Mouse (Mus musculus): ENCODE data around the gene Stag1.
"Not testable (repeated sequence)": the region's sequence is repeated elsewhere in the genome, so short reads cannot be mapped to it uniquely, and the experiment has no call there.

Stag1 gene

GRCm38 (mm10) chr9:100679036-100679435 lies 81.4 kb downstream of the Stag1 start:
- DNase-seq (ENCODE audit: extremely low read depth, low read depth, low spot score) = no peak

DNA sequence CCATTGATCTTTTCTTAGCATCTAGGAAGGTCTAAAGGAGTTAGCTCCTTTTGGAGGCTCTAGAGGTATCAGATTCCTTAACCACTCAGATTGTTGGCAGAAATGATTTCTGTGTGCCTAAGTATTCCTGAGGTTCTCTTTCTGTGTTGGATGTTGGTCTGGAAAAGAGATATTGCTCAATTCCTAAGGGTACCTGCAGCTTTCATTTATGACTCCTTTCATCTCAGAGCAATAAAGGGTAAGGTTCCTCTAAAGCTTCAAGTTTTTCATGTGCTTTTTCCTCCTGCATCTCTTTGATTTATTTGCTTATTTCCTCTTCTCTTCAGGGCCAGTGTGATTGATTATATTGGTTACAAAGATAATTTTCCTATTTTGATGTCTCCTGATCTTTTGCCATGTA lies 84.7 kb downstream of the Stag1 start:
- DNase-seq (ENCODE audit: extremely low read depth, low read depth, low spot score) = no peak

DNA sequence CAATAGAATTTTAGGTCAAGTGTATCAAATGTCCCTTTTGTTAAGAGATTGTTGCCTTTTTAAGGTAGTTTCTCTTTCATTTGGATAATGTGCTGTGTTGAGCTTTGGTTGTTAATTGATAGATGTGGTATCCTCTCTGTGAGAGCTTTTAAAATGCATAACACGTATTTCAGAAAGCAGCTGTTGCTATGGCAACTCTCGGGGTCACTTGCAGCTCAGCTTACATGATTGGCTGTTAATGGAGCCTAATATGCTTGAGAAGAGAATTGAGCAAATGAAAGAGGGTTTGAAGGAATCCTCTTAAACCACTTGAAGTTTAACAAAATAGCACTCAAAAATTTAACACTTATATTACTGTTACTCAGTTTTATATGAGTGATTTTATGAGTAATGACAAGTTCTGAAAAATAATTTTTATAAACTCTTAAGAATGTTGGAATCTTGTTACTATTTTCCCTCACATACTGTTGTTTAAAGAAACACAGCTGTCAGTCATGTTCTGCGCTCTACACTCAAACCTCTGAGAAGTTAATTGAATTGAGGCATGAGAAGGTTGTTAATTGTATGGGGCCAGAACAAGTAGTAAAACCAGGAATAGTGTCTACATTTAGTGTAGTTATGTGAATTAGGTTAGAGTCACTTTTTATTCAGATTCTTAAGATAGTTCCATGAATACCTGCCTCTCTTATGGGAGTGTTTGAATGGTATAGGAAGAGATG lies 88.3 kb downstream of the Stag1 start:
- DNase-seq (ENCODE audit: extremely low read depth, low read depth, low spot score) = no peak

DNA sequence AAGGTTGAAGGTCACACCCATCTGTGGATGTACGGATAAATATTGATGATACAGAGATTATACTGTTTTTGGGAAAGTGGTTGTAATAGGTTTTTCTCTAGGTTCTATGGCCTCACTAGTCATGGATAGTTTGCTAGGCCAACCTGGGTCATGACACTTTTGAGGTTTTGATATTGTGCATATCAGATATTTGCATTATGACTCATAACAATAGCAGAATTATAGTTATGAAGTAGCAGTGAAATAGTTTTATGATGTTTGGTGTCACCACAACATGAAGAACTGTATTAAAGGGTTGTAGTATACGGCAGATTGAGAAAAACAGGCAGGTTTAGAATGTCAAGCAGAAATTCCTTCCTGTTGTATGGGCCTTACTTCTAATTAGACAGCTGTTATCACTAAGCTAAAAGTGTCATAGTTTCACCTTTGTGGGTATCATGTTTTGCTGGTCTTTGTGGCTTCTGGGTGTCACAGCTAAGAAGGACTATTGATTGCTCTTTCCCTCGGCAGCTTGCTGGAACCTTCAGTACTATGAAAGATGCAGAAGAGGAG lies 92.2 kb downstream of the Stag1 start:
- DNase-seq (ENCODE audit: extremely low read depth, low read depth, low spot score) = no peak

- DNase-seq (ENCODE audit: extremely low read depth, low read depth, low spot score) = no peak
Measured at GRCm38 (mm10) chr9:100692239-100692638, 94.6 kb downstream of the Stag1 start.

DNA sequence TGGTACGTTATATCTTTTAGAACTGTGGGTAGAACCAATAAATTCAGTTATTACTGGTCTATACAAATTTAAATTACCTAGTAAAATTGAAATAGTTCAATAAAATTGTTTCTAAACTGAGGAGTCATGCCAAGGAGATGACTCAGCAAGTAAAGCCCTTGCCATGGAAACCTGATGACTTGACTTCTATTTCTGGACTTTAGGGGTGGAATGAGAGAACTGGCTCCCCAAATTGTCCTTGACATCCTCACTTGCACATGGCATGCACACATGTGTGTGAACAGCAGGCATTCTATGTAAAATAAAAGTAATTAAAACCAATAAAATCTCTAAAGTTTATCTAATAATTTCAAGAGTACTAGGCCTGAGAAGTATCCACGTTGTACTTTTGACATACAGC lies 98.9 kb downstream of the Stag1 start:
- DNase-seq (ENCODE audit: extremely low read depth, low read depth, low spot score) = no peak

DNA sequence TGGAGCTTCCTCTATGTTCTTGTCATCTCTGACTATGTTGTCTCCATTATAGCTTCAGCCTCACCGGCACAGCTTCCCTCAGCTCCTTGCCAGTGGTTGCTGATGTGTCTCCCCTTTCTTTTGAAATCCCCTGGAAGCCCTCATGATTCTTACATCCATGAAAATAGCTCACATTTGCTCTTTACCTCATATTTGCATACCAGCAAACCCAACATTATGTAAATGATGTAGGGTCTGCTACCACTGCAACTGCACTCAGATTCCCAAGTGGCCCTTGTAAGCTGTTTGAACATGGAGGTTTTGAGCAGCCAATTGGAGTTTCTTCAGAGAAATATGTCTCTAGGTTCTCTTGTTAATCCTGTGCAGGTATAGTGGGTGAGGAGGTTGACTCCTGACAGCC lies 110.0 kb downstream of the Stag1 start:
- no peak for DNase-seq (ENCODE audit: extremely low read depth, low read depth, low spot score)

GRCm38 (mm10) chr9:100711665-100712064 lies 114.1 kb downstream of the Stag1 start:
- DNase-seq (ENCODE audit: extremely low read depth, low read depth, low spot score) = no peak

DNA sequence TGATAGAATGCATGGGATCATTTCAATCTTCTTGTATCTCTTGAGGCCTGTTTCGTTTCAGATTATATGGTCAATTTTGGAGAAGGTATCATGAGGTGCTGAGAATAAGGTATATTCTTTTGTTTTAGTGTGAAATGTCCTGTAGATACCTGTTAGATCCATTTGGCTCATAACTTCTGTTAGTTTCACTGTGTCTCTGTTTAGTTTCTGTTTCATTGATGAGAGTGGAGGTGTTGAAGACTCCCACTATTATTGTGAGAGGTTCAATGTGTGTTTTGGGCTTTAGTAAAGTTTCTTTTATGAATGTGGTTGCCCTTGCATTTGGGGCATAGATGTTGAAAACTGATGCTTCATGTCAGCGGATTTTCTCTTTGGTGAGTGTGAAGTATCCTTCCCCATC lies 127.2 kb downstream of the Stag1 start:
- DNase-seq (ENCODE audit: extremely low read depth, low read depth, low spot score) = not testable (repeated sequence)

DNA sequence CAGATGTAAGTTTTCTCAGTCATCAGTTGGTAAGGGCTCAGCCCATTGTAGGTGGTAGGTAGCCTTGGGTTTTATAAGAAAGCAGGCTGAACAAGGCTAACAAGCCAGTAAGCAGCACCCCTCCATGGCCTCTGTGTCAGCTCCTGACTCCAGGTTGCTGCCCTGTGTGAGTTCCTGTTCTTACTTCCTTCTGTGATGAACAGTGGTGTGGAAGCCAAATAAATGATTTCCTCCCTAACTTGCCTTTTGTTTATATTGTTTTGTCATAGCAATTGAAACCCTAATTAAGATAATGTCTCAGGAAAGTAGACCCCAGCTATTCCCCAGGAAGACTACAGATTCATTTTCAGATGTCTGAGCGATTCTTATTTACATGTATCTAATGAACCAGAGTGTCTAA lies 134.2 kb downstream of the Stag1 start:
- DNase-seq (ENCODE audit: extremely low read depth, low read depth, low spot score) = no peak

GRCm38 (mm10) chr9:100733907-100734440 lies 136.4 kb downstream of the Stag1 start:
- no peak for DNase-seq (ENCODE audit: extremely low read depth, low read depth, low spot score)

GRCm38 (mm10) chr9:100735993-100736645 lies 138.5 kb downstream of the Stag1 start:
- DNase-seq (ENCODE audit: extremely low read depth, low read depth, low spot score) = no peak

GRCm38 (mm10) chr9:100736646-100737031 lies 139.0 kb downstream of the Stag1 start:
- DNase-seq (ENCODE audit: extremely low read depth, low read depth, low spot score) = no peak

DNA sequence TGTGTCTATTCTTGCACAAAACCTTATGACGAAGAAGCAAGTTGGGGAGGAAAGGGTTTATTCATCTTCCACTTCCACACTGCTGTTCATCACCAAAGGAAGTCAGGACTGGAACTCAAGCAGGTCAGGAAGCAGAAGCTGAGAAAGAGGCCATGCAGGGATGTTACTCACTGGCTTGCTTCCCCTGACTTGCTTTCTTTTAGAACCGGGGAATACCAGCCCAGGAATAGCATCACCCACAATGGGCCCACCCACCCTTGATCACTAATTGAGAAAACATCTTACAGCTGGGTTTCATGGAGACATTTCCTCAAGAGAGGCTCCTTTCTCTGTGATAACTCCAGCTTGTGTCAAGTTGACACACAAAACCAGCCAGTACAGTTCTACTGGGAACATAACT lies 179.6 kb downstream of the Stag1 start:
- DNase-seq (ENCODE audit: extremely low read depth, low read depth, low spot score) = not testable (repeated sequence)

DNA sequence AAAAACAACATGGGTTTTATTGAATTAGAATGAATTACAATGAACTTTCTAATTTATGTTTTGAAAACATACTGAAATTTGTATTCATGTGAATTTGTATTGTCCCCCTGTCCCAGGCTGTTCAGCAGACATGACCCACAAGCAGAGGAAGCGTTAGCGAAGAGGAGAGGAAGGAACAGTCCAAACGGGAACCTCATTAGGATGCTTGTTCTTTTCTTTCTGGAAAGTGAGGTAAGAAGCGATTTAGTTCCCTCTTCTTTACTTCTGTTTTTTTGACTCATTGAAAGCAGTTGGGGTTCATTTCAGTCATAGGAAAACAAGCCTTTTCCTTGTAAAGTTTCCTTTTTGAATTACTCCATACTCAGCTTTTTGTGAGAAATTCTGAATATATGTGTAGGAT lies 268.4 kb downstream of the Stag1 start:
- DNase-seq (ENCODE audit: extremely low read depth, low read depth, low spot score) = no peak

DNA sequence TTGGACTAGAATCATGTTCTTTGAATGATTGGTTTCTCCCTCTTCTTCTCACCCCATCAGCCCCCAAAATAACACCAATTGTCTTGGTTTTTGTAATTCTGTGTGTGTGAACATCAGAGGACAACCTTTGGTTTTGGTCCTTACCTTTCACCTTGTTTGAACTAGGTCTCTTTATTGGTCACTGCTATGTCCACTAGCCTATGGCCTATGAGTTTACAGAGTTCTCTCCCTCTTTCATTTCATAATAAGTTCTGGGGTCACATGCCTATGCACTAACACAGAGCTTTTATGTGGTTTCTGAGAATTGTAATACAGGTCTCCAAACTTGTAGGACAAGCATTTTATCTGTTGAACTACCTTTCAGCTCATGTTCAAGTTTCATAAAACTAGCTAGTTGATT lies 272.0 kb downstream of the Stag1 start:
- no peak for DNase-seq (ENCODE audit: extremely low read depth, low read depth, low spot score)

DNA sequence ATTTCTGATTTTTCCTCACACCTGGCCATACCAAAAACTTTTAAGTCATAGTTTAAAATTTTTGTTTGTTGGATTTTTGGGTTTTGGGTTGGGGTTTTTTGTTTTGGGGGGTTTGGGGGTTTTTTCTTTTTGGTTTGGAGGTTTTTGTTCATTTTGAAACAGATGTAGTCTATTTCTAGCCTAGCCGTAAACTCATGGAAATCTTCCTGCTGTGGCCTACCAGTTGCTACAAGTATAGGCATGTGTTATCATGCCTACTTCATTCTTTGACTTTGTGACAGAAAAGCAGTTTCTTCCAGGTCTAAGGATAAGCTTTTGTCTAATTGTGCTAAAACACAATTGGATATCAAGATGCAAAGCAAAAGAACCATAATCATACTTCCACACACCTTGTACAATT lies 298.5 kb downstream of the Stag1 start:
- DNase-seq (ENCODE audit: extremely low read depth, low read depth, low spot score) = no peak

GRCm38 (mm10) chr9:100898042-100898441 lies 300.4 kb downstream of the Stag1 start:
- DNase-seq (ENCODE audit: extremely low read depth, low read depth, low spot score) = no peak

DNA sequence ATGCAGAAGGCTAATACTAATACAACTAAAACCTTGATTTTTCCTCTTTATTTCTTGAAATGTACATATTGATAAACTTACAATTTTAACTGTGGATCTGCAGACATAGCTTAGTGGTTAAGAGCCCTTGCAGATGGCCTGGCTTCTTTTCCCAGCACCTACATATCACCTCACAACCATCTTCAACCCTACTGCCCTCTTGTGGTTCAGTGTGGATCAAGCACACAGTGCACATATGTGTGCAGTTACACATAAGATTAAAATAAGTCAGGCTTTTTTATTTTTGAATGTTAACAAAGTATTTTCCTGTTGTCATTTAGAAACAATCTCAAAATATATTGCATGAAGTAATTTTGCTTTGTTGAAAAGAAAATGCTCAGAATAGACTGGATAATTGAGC lies 312.8 kb downstream of the Stag1 start:
- no peak for DNase-seq (ENCODE audit: extremely low read depth, low read depth, low spot score)

DNA sequence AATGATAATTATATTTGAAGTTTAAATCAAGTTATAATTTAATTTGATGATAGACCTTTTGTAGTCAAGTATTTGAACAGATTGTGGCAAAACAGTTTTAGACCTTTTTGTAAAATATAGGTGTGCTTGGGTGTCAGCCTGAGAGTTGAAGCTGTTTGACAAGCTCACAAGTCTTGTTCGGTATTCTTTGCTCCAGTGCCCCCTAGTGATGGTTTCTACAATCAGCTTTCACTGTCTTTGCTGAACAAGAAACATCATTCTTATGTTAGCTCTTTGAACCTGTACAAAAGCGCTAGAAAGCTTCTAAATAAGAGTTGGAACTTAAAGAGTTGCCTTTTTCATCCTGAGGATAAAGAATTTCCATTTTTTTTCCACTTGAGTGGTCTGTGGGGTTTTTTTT lies 319.5 kb downstream of the Stag1 start:
- DNase-seq (ENCODE audit: extremely low read depth, low read depth, low spot score) = peak; percentile 21

DNA sequence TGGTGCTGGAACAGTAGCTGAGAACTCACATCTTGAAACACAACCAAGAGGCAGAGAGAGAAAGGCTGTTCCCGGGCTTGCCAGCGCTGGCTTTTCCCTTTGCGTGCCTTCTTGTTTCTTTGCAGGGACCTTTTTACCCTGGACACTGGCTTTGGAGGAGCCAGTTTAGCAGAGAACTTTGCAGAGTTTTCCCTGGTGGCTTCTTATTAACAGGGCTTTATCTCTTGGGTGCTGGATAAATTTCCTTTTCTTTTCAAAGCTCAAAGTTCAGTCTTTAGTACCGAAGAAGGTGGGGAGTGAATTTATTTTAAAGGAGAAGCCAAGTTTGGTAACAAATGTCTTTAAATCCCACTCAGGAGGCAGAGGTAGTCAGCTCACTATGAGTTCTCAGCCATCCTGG lies 329.0 kb downstream of the Stag1 start:
- DNase-seq (ENCODE audit: extremely low read depth, low read depth, low spot score) = no peak

DNA sequence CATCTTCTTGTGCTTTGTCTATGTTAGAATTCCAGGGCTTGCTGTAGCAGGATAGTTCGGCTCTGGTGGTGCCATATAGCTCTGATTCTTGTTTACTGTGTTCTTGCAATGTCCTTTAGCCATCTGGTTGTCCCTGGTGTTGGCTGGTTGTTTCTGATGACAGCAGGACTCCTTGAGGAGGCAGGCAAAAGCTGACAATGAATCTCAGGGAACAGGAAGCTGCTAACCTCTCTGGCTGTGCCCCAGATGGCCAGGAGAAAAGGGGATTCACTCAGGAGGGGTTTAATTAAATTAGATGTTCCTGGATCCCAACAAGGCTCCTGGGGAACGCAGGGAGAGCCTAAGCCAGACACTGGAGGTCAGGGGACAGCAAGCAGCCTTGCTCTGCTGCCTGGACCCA lies 344.4 kb downstream of the Stag1 start:
- DNase-seq (ENCODE audit: extremely low read depth, low read depth, low spot score) = no peak
